Mouse (Mus musculus) lung, adult 2 months (tissue): ENCODE measurements around the gene Elf1. TPM values are rescaled to one million over a fixed set of nuclear protein-coding genes. Genes with fewer than 3 reads are reported as not detected.

Experiments used
- DNase-seq: peaks from one replicate; pipeline ENCODE4 v3.0.0; 2022
- H3K4me1 ChIP-seq: fragments of 200-500 bp; 2 replicates; pipeline ENCODE4 v1.6.1; 2011; ENCODE audit warnings: low read length; ENCODE audit not compliant: control insufficient read depth, insufficient read depth
- H3K4me3 ChIP-seq: fragments of 200-500 bp; replicated peaks from 2 replicates; pipeline ENCODE3; 2011; ENCODE audit warnings: low read depth, mild to moderate bottlenecking, control low read depth, low read length; ENCODE audit errors: extremely low read depth
- CTCF ChIP-seq: fragments of 200-500 bp; IDR thresholded peaks from 2 replicates; pipeline ENCODE4 v1.5.1; 2011; ENCODE audit warnings: mild to moderate bottlenecking, low read length, control low read depth; ENCODE audit not compliant: insufficient read depth
- POLR2A ChIP-seq: fragments of 200-500 bp; IDR thresholded peaks from 2 replicates; pipeline ENCODE4 v1.6.1; 2011; ENCODE audit warnings: low read depth, mild to moderate bottlenecking, control low read depth, low read length, borderline replicate concordance; ENCODE audit errors: extremely low read depth
- WGBS: fragments of 180-500 bp; shearing (Covaris S2); methylation state at CpG from one replicate; pipeline ENCODE4 v1.1.7; 2018; 5-methylcytosine and 5-hydroxymethylcytosine counted together
- polyA plus RNA-seq: library from polyadenylated mRNA; depleted of rRNA; stranded (reverse); fragments of >200 nt; gene quantifications from 2 replicates; pipeline ENCODE4 v1.2.3, GENCODE M21; 2012; rRNA removed

The Elf1 gene
- polyA plus RNA-seq, 1 experiment = 20.9 TPM

DNA sequence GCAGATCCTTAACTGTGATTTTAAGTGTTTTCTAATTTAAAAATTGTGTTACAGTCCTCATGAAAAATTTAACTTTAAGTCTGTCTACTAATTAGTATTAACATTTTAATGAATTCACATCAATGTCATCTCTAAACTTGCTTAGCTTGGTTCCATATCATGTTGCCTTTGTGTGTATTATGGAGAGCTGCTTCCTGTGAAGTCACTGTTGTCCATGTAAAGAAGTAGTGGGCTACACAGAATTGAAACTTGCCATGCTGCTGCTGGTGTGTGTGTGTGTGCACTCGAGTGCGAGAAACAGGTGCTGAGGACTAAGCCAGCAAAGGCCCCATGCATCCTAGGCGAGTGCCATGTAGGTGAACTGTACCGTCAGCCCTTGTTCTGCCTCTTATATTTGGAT, 126.4 kb downstream of the Elf1 start:
- 95% methylated on average over 4 of the region's 4 CpGs for WGBS

GRCm38 (mm10) chr14:79608286-79608685, 127.3 kb downstream of the Elf1 start:
- Histone ChIP-seq H3K4me3 (no peak overlapping the region), H3K4me1 (no peaks in the 10 kb centered on the region)
- DNase-seq = no peak
- 93% methylated on average over 6 of the region's 6 CpGs for WGBS
- no peak for TF ChIP-seq CTCF
- TF ChIP-seq POLR2A = no peak

More for the DNA sequence above, 126.4 kb downstream of the Elf1 start:
- Histone ChIP-seq H3K4me3 (no peak overlapping the region), H3K4me1 (no peaks in the 10 kb centered on the region)
- DNase-seq = no peak
- TF ChIP-seq POLR2A = no peak
- no peak for TF ChIP-seq CTCF

DNA sequence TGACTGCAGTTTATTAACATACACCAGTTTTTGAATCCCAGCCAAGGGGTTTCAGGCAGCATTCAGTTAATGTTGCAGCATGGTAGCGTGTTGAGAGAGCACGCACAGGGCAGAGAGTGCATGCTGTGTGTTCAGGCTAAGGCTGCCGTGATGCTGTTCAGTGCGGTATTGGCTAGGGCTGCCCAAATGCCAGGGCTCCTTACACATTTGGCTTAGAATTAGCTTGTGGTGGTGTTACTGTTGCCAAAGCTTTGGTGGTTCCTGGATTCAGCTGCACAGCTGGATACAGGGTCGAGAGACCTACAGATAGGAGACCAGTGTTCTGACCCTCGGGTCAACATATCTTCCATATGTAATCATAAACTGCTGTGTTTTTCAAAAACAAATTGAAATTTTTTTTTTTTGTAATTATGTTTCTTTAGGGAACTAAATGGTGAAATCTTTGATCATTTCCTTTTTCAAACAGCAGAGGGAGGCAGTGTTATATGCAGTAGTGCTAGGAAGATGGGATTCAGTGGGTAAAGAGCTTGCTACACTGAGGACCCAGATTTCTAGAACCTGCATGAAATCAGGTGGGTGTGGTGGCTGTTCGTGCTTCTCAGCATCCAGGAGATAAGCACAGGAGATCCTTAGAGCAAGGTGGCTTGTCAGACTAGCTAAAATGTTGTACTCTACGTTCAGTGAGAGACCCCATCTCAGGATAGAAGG, 136.3 kb downstream of the Elf1 start:
- no peak overlapping the region for H3K4me3 ChIP-seq
- H3K4me1 ChIP-seq = no peaks in the 10 kb centered on the region
- 75% methylated on average over 8 of the region's 8 CpGs for WGBS
- TF ChIP-seq CTCF (no peak), POLR2A (no peak)
- no peak for DNase-seq

DNA sequence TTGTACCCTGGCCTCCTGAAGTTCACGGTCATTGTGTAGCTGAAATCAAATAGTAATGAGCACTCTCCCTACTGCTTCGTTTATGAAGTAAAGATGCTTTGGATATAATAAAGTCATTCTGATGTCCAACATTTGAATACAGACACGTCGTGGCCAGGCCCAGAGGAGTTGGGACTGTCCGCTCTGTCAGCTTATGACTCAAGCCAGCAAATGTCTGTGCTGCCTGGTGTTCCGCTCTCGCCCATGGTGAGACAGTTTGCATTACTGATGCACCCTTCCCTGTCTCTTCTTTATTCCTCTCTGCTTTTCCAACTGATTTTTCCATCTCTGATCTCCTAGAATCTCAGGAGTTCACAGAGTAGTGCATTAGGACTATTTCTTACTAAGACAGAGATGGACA, 138.8 kb downstream of the Elf1 start:
- H3K4me3 ChIP-seq = no peak overlapping the region
- TF ChIP-seq CTCF (no peak), POLR2A (no peak)
- WGBS = 94% methylated on average over 7 of the region's 7 CpGs
- no peaks in the 10 kb centered on the region for H3K4me1 ChIP-seq
- DNase-seq = no peak

GRCm38 (mm10) chr14:79621143-79621542, 140.1 kb downstream of the Elf1 start:
- WGBS = 34% methylated on average over 3 of the region's 3 CpGs
- DNase-seq = no peak
- Histone ChIP-seq H3K4me1 (no peaks in the 10 kb centered on the region), H3K4me3 (no peak overlapping the region)
- TF ChIP-seq CTCF (no peak), POLR2A (no peak)

Other genes with a start within 250 kb of the Elf1 start
- gene Zfp957, start 233.8 kb upstream of the Elf1 start, polyA plus RNA-seq = not detected in 2 replicates
- gene Rgcc, start 179.5 kb upstream of the Elf1 start, polyA plus RNA-seq = 279 and 648 TPM in 2 replicates
- gene Naa16, start 90.4 kb upstream of the Elf1 start, polyA plus RNA-seq = 2.0 and 2.1 TPM in 2 replicates
- 0.88 and 2.0 TPM in 2 replicates for gene Mtrf1, start 83.4 kb upstream of the Elf1 start, polyA plus RNA-seq
- gene Kbtbd7, start 54.7 kb upstream of the Elf1 start, polyA plus RNA-seq = 6.8 and 6.9 TPM in 2 replicates
- gene Kbtbd6, start 29.4 kb upstream of the Elf1 start, polyA plus RNA-seq = 0.06 and 0.17 TPM in 2 replicates
- 6.5 and 6.6 TPM in 2 replicates for gene Wbp4, start 326 bp downstream of the Elf1 start, polyA plus RNA-seq
- gene Sugt1, start 106.5 kb downstream of the Elf1 start, polyA plus RNA-seq = 4.2 and 7.7 TPM in 2 replicates
- 0.08 and 0.30 TPM in 2 replicates for gene Cnmd, start 181.0 kb downstream of the Elf1 start, polyA plus RNA-seq